10 mouse cellular contexts compared by ENCODE assay signal in the genomic region with DNA sequence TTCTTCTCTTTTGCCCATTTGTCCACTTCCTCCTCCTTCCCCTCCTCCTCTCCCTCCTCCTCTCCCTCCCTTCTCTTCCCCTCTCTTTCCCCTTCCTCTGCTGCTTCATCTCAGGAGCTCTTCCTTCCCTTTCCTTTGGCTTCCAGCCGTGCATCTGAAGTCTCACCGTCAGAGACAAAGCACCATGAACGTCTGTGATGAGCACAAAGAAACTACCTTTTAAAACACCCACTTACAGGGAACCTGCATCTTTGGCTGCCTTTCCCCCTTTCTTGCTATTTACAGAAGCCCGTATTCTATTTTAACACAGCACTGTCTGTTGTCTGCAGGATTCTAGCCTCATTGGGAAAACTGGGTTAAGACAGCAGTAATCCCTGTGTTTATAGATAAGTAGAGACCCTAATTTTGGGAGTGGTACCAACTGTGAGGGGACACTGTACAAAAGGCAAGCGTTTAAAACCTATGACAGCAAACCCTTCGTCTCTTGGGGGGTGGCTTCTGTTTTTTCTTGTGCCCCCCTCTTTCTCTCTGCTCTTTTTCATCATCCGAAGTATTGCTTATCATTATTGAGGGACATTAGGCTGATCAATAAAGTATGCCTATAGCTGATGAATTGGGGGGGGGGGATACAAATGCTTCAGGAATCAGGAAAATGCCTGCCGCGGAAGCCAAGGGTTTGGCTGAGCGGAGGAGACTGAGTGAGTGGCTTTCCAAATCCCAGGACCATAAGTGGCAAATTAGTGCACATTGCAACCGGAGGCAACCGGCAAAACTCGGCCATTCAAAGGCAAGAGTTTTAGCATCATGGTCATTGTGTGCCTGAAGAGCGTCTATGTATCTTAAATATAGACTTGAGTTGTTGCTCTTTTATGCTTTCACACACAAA.
DNase-seq lines count a peak whose midpoint lies in the region; ATAC-seq and TF ChIP-seq lines count a peak whose summit lies in the region.
"Had no signal": no experiment of that assay in that cellular context is flagged by ENCODE, and none has a peak within 500 bp of the region (broad histone marks: within the 10 kb centered on the region; RNA-seq: fewer than 3 reads in every experiment).

No protein-coding gene starts in this region.

- peak overlapping the region; percentile 66 for H3K4me2 ChIP-seq in forebrain, embryonic 15.5 days (replicated peaks)
- peak overlapping the region; percentile 62 for H3K4me2 ChIP-seq in limb, embryonic 14.5 days (replicated peaks; ENCODE audit: low read depth, low read length, severe bottlenecking)

- H3K4me3 ChIP-seq in forebrain, embryonic 15.5 days: peak overlapping the region; percentile 75
- no peak overlapping the region for H3K4me3 ChIP-seq in limb, embryonic 14.5 days (replicated peaks; ENCODE audit: low read length)
- H3K4me3 ChIP-seq in olfactory bulb, adult 2 months (ENCODE audit: insufficient read depth, low read depth, low read length): no peak overlapping the region; the same call in 1 of the 2 replicates

- no peaks in the 10 kb centered on the region for H3K36me3 ChIP-seq in forebrain, embryonic 15.5 days
- H3K36me3 ChIP-seq in limb, embryonic 14.5 days (ENCODE audit: control insufficient read depth, insufficient read depth, low read length): peaks cover under 1% of the 10 kb centered on the region; the same call in 1 of the 2 replicates

- H3K4me1 ChIP-seq in forebrain, embryonic 15.5 days: peaks cover 33% of the 10 kb centered on the region
- peaks cover 12% of the 10 kb centered on the region for H3K4me1 ChIP-seq in limb, embryonic 14.5 days (ENCODE audit: control insufficient read depth, insufficient read depth, low read length)
- peaks cover 8% of the 10 kb centered on the region for H3K4me1 ChIP-seq in olfactory bulb, adult 2 months (ENCODE audit: control insufficient read depth, insufficient read depth, low read length)

- ATAC-seq in forebrain, embryonic 15.5 days (replicated peaks): no peak
- ATAC-seq in limb, embryonic 14.5 days (ENCODE audit: low FRiP score, low read depth): no peak
- ATAC-seq: liver, postnatal 0 days had no signal

- no peak for TF ChIP-seq CTCF in olfactory bulb, adult 2 months (IDR thresholded peaks at IDR 0.05; ENCODE audit: insufficient read depth, low read depth, low read length)

- H3K27ac ChIP-seq in forebrain, embryonic 15.5 days (replicated peaks): peak overlapping the region; percentile 100
- peak overlapping the region; percentile 28 for H3K27ac ChIP-seq in limb, embryonic 14.5 days (replicated peaks; ENCODE audit: low read depth, low read length)
- 0 out of 2 replicates have a peak overlapping the region, but pooled peaks have one; percentile 3 for H3K27ac ChIP-seq in olfactory bulb, adult 2 months (ENCODE audit: insufficient read depth, low read depth, low read length)

- 19% methylated on average over 14 of the region's 14 CpGs for WGBS in forebrain, embryonic 15.5 days
- 65% methylated on average over 14 of the region's 14 CpGs for WGBS in limb, embryonic 14.5 days
- 49% methylated on average over 14 of the region's 14 CpGs for WGBS in olfactory bulb, adult 2 months

- H3K9ac ChIP-seq in forebrain, embryonic 15.5 days (replicated peaks): peak overlapping the region; percentile 94
- H3K9ac ChIP-seq in limb, embryonic 14.5 days (ENCODE audit: low read depth, low read length, severe bottlenecking): no peak overlapping the region
- H3K9ac ChIP-seq: liver, postnatal 0 days had no signal

- H3K27me3 ChIP-seq in forebrain, embryonic 15.5 days: no peaks in the 10 kb centered on the region
- no peaks in the 10 kb centered on the region for H3K27me3 ChIP-seq in limb, embryonic 14.5 days (ENCODE audit: control insufficient read depth, insufficient read depth, low read length)

- TF ChIP-seq POLR2A in limb, embryonic 14.5 days (IDR thresholded peaks at IDR 0.05; ENCODE audit: borderline replicate concordance, extremely low read depth, insufficient read depth, insufficient read length): no peak
- no peak for TF ChIP-seq POLR2A in olfactory bulb, adult 2 months (IDR thresholded peaks at IDR 0.05; ENCODE audit: insufficient read depth, low read depth, low read length)

- peak; percentile 28 for DNase-seq in right cerebral cortex, postnatal 25 days
- no peak for DNase-seq in right cerebral cortex, postnatal 14 days
- DNase-seq in limb, embryonic 14.5 days (ENCODE audit: low spot score): no peak
- no peak for DNase-seq in embryo, embryonic 9.5 days (ENCODE audit: extremely low spot score)
- DNase-seq in MN1 (ENCODE audit: low spot score): no peak
- DNase-seq in kidney, postnatal 25 days: no peak
- DNase-seq: kidney, adult 18-20 months; liver, postnatal 0 days had no signal

- H3K9me3 ChIP-seq in forebrain, embryonic 15.5 days: no peaks in the 10 kb centered on the region
- no peaks in the 10 kb centered on the region for H3K9me3 ChIP-seq in limb, embryonic 14.5 days (ENCODE audit: control insufficient read depth, low read length)

Comparison
In these comparisons a context has a peak if more than half of its experiments do, and no peak if none do; other contexts are left out.
1. H3K27ac ChIP-seq: peak in every context shown above with its lines; median percentile 100 in forebrain, embryonic 15.5 days; 28 in limb, embryonic 14.5 days; 3 in olfactory bulb, adult 2 months.